Mouse (Mus musculus): ENCODE measurements around the gene Fam114a1.

DNA sequence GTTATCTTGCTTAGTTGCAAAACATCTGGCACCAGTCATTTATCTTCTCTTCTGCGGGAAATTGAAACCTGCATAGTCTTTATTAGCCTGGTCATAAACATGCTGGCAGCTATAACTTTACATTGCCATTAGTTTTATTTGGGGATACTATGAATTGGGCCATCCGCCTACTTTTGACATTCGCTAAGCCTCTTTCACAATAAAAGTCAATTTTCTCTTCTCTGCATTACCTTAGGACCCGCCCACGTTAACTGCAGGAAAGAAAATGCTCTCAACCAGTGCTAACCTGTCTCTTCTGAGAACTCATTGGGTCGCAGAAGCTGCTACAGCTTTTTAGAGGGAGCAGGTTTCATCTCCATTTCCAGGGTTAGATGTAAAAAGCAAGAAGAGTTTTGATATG, 98.3 kb downstream of the Fam114a1 start:
- TF ChIP-seq POLR2A (IDR thresholded peaks at IDR 0.05; ENCODE audit: control insufficient read depth, low read depth, low read length) (no peak), CTCF (IDR thresholded peaks at IDR 0.05; ENCODE audit: control insufficient read depth, insufficient read depth, insufficient replicate concordance, low read depth, low read length) (no peak)
